Mouse (Mus musculus) forelimb bud, embryonic 11.5 days (tissue): ENCODE results near the gene Hist1h2bn.

Experiments used
- DNase-seq: peaks from one replicate; pipeline ENCODE4 v3.0.0-alpha.2; 2012; ENCODE audit warnings: low read depth, low spot score

The Hist1h2bn gene

DNA sequence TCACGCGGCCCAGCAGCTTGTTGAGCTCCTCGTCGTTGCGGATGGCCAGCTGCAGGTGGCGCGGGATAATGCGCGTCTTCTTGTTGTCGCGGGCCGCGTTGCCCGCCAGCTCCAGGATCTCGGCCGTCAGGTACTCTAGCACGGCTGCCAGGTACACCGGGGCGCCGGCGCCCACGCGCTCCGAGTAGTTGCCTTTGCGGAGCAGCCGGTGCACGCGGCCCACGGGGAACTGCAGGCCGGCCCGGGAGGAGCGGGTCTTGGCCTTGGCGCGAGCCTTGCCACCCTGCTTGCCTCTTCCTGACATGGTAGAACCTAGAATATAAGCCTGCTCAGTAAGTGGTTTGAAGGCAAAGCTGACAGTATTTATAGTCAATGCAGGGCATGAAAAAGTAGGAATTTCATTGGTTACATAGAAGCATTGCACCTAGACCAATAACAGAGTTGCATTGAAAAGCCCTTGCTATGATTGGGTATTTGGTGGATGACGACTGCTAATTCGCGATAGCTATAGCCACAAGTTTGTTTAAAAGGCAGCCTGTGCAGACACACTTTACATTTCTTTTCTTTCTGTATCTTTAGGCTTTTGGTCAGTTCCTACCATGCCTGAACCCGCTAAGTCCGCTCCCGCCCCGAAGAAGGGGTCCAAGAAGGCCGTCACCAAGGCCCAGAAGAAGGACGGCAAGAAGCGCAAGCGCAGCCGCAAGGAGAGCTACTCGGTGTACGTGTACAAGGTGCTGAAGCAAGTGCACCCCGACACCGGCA, at the start of gene Hist1h2bn, which contains the start of gene Hist1h2ak:
Hist1h2bn (plus strand) TSS at position 600 of the 762 bp plus-strand sequence.
Hist1h2ak (minus strand) TSS at position 304 of the 762 bp plus-strand sequence.
- peak; percentile 96 for DNase-seq

DNA sequence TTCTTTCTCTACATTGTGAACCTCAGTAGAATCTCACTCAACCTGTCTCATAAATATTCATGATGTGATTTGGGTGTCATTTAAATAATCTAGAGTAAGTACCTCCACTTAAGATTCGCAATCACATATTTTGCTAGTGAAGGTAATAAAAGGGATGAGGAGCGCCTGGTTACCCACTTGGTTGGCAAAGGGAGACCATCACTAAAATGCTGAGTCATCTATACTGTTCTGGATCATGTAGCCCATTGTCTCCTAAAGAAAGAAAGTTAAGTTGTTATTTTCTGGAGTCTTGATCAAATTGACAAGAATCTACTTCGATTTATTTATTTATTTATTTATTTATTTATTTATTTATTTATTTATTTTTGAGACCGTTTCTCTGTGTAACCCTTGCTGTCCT, 47.3 kb upstream of the Hist1h2bn start:
- DNase-seq = no peak

DNA sequence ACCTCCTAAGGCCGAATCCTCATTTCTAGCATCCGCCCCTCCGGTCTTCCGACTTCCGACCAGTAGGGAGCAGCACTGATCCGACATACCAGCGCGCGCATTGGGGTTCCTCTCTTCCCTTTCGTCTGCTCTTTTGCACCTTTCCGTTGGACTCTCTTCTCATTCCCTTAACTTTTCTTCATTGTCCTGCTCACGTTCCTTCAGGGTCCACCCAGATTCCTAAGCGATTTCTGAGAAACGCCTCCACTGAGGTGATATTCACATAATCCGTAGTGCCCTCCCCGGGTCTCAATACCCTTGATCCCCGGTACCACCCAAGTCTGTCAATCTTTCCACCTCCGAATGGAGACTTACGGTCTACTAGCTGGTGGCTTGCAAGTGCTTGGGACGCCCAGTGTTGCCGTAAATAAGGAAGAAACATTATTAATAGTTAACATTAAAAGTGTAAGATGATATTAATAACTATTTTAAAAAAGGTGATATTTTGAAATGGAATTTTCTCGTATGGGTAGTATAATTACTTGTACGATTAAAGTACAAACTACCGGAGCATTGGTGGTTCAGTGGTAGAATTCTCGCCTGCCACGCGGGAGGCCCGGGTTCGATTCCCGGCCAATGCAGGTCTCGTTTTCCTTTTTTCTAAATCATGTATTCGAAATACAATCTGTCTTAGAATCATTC, 43.8 kb upstream of the Hist1h2bn start:
- peak; percentile 87 for DNase-seq

DNA sequence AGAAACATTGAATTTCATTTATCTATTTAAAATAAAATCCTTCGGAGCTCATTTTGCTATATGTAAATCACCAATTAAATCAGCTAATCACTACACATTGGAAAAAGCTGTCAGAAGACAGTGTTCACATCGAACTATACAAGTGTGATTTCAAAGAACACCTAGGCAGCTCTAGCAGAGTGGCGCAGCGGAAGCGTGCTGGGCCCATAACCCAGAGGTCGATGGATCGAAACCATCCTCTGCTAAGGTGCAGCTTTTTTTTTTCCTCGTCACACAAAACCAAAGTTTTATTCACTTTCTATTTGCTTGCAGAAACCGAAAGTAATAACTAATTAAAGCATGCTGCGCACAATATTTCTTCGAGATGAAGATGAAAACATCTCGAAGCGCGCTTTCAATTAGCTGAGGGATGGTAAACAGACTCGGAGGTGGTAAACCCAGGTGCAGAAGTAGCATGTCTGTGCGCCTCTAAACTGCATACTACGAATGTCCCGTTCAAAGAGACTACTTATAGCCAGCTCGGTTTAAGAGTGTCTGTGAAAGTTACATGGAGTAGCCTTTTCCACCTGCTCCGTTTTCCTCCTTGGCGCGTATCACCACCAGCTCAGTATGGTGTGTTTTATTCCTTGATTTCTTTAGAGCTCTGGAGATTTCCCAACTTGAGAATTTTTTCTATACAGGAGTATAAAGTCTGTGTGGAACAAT, 43.0 kb upstream of the Hist1h2bn start:
- peak; percentile 81 for DNase-seq

DNA sequence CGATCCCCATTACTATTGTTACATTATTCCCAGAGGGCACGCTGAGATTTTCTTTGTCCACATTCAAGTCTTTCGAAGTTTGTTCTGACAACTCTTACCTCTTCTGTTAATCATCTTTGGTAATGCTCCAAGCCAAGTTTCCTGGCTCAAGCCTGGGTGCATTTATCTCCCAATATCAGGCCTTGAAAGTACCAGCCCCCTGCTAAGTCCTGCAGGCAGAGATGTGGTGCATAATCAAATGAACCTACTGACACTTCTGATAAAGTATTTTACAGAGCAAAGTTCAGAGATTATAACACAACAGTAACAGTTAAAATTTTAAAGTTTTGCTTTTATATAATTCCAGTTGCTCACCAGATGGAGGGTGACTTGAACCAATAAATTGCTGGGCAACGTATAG, 42.2 kb upstream of the Hist1h2bn start:
- no peak for DNase-seq

DNA sequence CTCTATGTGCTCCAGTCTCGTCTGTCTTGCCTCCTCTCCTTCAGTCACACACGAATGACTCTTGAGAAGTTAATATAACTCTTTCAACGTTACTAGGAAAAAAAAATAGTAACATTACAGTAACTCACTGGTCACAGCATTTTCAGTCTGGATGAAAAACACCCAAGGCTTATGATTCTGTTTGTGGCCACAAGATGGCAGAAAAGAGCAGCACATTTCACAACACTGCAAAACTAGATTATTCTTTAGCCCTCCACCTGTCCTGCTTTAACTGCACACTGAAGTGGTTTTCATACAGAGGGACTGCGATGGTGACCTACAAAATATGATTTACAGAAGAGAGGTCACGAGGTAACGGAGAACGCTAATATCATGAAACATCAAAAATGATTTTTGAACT, 39.2 kb upstream of the Hist1h2bn start:
- peak; percentile 79 for DNase-seq

DNA sequence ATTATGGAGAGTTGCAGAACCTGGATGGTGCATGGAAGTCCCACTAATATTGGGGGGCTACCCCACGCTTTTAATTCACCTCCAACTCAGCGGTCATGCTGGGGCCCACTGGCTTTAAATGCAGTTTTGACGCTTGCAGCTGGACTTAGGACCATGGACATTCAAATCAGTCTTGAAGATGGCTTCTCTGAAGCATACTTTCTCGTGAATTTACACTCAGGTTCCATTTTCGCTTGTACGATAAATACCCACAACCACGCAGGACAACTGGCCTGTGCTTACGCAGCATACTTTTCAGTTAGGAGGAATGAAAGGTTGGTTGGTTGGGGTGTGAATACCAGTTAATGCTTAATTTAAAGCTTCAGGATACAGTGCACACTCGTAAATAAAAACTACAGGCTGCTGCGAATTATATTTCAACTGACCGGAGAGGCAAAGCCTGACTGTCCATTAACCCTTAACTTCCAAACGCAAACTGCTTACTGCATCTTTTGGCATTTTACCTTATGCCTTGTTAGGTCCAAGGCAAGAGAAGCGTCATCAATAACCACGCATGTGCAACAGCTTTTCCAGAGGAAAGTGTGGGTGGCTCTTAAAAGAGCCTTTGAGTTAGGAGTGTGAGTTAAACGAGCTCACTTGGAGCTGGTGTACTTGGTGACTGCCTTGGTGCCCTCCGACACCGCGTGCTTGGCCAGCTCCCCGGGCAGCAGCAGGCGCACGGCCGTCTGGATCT, 38.6 kb upstream of the Hist1h2bn start:
- peak; percentile 47 for DNase-seq

DNA sequence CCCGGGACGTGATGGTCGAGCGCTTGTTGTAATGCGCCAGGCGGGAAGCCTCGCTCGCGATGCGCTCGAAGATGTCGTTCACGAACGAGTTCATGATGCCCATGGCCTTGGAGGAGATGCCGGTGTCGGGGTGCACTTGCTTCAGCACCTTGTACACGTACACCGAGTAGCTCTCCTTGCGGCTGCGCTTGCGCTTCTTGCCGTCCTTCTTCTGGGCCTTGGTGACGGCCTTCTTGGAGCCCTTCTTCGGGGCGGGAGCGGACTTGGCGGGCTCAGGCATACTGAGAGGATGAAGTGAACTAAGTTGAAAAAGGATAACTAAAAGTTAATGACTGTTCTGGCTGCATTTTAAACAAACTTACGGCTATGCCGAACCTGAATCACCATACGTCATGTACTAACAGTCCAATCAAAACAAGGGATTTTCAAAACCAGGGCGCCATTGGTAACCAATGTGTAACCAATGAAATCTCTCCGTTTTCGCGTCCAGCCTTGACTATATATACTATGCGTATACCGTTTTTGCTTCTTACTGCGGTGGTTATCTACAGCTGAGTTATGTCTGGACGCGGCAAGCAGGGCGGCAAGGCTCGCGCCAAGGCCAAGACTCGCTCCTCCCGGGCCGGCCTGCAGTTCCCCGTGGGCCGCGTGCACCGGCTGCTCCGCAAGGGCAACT, 37.9 kb upstream of the Hist1h2bn start, which contains the start of the genes Hist1h2bl and Hist1h2ai:
Hist1h2bl (minus strand) TSS at position 280 of the 676 bp plus-strand sequence.
Hist1h2ai (plus strand) TSS at position 559 of the 676 bp plus-strand sequence.
- peak; percentile 96 for DNase-seq

DNA sequence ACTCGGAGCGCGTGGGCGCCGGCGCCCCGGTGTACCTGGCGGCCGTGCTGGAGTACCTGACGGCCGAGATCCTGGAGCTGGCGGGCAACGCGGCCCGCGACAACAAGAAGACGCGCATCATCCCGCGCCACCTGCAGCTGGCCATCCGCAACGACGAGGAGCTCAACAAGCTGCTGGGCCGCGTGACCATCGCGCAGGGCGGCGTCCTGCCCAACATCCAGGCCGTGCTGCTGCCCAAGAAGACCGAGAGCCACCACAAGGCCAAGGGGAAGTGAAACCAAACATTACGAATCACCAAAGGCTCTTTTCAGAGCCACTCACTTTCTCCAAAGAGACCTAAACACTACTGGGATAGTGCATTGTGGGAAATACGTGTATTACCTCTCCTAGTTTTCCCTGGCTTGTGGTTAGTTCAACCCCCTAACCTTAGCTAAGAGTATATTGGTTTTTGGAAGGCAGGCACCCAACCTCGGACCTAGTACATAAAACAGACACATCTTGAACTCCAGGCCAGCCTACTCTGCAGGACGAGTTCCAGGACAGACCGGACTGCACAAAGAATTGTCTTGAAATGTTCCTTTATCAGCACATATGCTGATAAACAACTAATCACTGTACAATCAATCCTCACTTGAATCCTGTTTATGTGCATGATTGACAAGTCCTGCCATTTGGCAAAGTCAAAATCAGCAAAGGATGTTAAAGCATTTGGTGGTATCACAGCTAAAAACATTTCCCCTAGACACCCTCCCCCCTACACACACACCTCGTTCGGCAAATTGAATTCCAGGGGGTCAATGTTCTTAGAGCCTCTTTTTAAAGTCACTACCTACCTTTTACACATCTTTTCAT, 37.2 kb upstream of the Hist1h2bn start:
- peak; percentile 77 for DNase-seq

DNA sequence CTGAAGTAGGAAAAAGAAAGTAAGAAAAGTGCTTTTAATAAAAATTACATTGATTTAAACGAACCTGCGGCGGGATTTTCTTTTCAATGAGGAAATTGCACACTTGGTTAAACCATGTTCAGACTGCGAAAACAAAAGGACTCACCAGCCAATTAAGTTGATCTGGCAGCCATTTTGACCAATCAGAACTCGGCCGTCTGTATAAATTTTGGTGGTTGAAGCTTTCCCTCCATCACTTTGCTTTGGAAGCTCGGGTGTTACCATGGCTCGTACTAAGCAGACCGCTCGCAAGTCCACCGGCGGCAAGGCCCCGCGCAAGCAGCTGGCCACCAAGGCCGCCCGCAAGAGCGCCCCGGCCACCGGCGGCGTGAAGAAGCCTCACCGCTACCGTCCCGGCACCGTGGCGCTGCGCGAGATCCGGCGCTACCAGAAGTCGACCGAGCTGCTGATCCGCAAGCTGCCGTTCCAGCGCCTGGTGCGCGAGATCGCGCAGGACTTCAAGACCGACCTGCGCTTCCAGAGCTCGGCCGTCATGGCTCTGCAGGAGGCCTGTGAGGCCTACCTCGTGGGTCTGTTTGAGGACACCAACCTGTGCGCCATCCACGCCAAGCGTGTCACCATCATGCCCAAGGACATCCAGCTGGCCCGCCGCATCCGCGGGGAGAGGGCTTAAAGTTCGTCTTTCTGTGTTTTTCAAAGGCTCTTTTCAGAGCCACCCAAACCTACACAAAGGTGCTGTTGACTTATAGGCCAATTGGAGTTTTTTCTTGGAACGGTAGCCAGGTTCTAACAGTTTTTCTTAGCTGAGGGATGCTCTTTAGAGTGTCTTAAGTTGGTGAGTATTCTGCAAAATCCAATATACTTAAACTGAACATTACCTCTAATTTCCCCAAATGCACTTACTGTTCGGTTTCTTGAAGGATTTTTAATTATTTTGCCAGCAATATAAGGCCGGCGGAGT, 36.2 kb upstream of the Hist1h2bn start, which contains the start of gene Hist1h3h:
Hist1h3h (plus strand) TSS at position 263 of the 961 bp plus-strand sequence.
- DNase-seq = peak; percentile 96

DNA sequence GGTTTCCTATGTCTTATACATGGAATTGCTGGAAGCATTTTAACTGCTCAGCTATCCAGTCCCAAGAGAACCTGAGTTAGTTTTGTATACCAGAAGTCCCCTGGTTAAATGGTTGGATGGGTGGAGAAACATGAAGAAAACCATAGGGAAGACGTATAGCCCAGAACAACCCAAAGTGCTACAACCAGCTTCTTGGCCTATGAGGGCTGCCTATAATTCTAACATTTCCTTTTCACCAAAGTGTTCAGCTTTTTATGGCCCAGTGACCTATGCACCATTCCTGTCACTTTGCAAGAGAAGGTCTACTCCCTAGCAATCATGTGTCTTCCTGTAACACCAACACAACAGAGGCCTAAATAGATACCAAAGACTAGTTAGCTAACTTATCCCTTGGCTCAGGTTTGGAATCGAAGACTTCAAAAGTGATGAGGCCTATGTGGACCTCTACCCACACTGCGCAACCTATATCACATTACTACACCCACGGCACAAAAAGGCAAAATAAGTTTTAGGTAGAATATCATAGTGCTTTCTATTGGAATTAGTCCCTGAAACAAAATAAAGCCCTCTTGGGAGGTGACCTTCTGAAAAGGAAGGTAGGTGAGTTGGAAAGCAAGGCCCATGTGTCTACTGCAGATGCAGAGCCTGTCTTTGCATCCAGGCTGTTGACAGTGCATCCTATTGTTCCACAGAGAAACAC, 35.4 kb upstream of the Hist1h2bn start:
- peak; percentile 55 for DNase-seq

DNA sequence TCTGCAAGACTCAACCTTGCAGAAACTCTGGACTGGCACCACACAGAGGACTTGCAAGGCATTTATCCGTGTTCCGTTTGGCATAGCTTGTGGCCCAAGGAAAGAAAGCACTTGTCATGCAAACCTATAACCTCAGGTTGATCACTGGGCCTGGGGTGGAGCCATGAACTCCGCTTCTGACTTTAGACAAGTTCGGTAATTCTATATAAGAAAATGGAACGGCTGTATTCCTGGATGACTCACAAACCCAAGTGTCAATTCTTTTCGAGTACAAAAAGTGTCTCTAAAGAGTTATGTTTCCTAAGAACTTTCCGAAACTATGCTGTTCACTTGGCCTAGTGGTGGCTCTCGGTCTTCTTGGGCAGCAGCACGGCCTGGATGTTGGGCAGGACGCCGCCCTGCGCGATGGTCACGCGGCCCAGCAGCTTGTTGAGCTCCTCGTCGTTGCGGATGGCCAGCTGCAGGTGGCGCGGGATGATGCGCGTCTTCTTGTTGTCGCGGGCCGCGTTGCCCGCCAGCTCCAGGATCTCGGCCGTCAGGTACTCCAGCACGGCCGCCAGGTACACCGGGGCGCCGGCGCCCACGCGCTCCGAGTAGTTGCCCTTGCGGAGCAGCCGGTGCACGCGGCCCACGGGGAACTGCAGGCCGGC, 32.7 kb upstream of the Hist1h2bn start:
- peak; percentile 43 for DNase-seq

DNA sequence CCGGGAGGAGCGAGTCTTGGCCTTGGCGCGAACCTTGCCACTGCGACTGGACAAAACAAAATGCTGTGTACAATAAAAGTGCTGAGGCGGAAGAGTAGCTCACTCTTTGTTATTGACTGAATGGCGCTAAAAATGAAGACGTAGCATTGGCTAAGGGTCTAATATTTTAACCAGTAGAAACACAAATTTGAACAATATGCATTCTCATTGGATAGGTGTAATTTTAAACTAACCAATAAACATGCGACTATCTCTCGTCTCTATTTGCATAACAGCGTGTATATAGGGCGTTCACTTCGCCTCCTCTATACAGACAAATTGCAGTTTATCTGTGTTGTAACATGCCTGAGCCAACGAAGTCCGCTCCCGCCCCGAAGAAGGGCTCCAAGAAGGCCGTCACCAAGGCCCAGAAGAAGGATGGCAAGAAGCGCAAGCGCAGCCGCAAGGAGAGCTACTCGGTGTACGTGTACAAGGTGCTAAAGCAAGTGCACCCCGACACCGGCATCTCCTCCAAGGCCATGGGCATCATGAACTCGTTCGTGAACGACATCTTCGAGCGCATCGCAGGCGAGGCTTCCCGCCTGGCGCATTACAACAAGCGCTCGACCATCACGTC, 32.1 kb upstream of the Hist1h2bn start, which contains the start of gene Hist1h2bm:
Hist1h2bm (plus strand) TSS at position 288 of the 616 bp plus-strand sequence.
- peak; percentile 95 for DNase-seq

DNA sequence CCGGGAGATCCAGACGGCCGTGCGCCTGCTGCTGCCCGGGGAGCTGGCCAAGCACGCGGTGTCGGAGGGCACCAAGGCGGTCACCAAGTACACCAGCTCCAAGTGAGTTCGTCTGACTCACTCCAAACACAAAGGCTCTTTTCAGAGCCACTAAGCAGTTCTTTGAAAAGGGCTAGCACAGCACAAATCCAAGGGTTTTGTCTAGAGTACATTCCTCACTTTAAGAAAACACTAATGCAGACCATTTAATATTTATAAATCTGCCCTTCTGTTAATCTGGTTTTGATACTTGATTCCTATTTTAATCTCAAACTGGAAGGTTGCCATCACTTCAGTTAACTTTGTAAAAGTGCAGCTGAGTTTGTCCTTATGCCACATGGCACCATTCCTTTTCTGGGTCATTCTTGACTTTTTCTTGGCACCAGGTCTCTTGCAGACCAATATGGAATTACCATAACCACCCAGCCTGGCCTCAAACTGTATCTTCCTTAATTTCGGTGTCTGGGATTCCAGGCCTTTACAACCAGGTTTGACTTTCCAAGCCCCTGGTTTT, 31.5 kb upstream of the Hist1h2bn start:
- DNase-seq = peak; percentile 68

DNA sequence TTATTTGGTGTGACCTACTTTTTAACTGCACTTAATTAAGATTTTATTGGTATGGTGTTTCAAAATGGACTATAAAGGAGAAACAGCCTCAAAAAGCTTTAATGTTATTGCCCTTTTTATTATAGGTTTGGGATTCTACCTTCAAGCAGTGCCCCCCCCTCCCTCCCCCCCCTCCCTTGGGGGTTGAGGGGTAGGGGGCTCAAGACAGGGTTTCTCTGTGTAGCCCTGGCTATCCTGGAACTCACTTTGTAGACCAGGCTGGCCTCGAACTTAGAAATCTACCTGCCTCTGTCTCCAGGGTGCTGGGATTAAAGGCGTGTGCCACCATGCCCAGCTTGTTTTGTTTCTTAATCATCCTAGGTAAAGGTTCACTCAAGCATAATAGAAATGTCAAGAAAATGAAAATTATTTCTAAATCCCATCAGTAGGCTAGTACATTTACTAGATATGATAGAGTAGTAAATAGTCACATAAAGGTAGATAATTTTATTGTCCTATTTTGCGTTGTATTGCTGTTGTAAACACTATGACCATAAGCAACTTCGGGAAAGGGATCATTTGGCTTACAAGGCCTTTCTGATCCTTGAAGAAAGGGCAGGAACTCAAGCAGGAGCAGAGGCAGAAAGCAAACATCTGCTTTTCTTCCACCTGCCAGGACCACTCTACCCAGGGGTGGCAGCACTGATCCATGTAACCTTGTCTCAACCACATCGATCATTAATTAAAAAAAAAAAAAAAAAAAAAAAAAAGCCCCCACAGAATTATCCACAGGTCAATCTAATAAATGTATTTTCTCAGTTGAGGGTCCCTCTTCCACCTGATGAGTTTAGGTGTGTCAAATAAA, 30.7 kb upstream of the Hist1h2bn start:
- DNase-seq = peak; percentile 47
